Mouse (Mus musculus): ENCODE measurements around the gene Vcpkmt. TPM values are rescaled to one million over a fixed set of nuclear protein-coding genes. Genes with fewer than 3 reads are reported as not detected.
"Not testable (repeated sequence)": the region's sequence is repeated elsewhere in the genome, so short reads cannot be mapped to it uniquely, and the experiment has no call there.

The Vcpkmt gene
- polyA plus RNA-seq (2015; fragmentation: Nextera tagmentation; extraction: Ambion mirVana): 30.7 and 32.1 TPM in 2 replicates

DNA sequence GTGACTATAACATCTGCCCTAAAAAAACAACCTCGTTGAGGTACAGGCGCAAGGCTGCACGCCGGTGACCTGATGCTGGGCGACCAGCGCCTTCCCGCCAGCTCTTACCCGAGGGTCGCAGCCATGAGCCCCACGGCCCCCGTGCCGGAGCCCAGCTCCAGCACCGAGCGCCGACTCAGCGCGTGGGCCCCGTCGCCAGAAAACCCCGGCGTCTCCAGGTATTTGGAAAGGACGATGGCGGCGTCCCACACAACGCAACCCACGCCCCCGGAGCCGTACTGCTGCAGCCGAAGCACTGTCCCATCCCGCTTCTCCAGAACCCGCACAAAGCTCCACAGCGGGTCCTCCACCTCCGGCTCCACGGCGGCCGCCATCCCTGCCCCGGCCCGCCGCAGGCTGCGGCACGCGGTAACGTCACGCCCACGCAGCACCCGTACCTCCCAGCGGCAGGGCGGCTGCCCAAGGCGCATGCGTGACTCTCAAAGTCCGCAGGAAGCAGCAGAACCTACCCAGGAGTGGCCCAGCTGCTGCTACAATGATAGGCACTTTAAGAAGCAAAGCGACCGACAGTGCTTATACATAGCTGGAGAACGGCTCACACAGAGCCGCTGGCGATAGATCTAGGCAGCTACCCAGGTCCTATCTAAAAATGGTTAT, at the start of gene Vcpkmt:
TSS of gene Vcpkmt (minus strand) at position 416 of the 657 bp plus-strand sequence.
- Histone ChIP-seq H3K4me3 (peak within 1 kb of the TSS; percentile 77), H3K4me1 (peaks cover 21% of the 10 kb centered on the region), H3K27ac (replicated peaks) (peak within 1 kb of the TSS; percentile 73), H3K4me2 (replicated peaks) (peak within 1 kb of the TSS; percentile 60), H3K27me3 (no peaks in the 10 kb centered on the region), H3K9me3 (no peaks in the 10 kb centered on the region), H3K36me3 (peaks cover 32% of the 10 kb centered on the region), H3K9ac (replicated peaks) (peak within 1 kb of the TSS; percentile 71)
- WGBS: under 1% methylated on average over 56 of the region's 56 CpGs
- ATAC-seq (replicated peaks): peak; percentile 99

- not testable (repeated sequence) for H3K4me2 ChIP-seq (replicated peaks); H3K9ac ChIP-seq (replicated peaks); H3K27me3 ChIP-seq; ATAC-seq (replicated peaks); H3K4me1 ChIP-seq; H3K27ac ChIP-seq (replicated peaks); H3K4me3 ChIP-seq; H3K9me3 ChIP-seq
- 95% methylated on average over 5 of the region's 5 CpGs for WGBS
- H3K36me3 ChIP-seq: peaks cover 26% of the 10 kb centered on the region
Observed at GRCm38 (mm10) chr12:69618590-69618989, 35.8 kb upstream of the Vcpkmt start.

DNA sequence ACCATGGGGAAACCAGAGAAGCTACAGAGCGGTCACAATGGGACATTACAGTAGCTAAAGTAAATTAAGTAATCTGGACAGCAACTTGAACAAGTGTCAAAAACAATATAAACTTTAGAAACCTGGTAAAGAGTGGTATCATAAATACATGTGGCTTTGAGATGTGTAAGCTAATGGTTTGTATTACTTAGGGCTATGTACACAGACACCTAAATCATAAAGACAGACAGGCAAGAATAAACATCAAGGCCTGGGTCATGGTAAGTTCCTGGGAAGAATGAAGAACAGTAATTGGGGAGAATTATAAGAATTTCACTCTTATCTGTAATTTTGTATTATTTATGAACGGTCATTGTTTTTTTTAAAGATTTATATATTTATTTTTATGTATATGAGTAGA, 21.5 kb upstream of the Vcpkmt start:
- Histone ChIP-seq H3K9ac (replicated peaks) (no peak overlapping the region), H3K4me1 (no peaks in the 10 kb centered on the region), H3K4me3 (no peak overlapping the region), H3K27ac (replicated peaks) (no peak overlapping the region), H3K27me3 (no peaks in the 10 kb centered on the region), H3K9me3 (no peaks in the 10 kb centered on the region), H3K36me3 (peaks cover 24% of the 10 kb centered on the region), H3K4me2 (replicated peaks) (no peak overlapping the region)
- 95% methylated on average over 2 of the region's 2 CpGs for WGBS
- ATAC-seq (replicated peaks): no peak

GRCm38 (mm10) chr12:69597446-69597845, 14.6 kb upstream of the Vcpkmt start:
- no peak overlapping the region for H3K9ac ChIP-seq (replicated peaks)
- H3K9me3 ChIP-seq: no peaks in the 10 kb centered on the region
- H3K4me1 ChIP-seq: no peaks in the 10 kb centered on the region
- no peak overlapping the region for H3K4me3 ChIP-seq
- H3K36me3 ChIP-seq: peaks cover 14% of the 10 kb centered on the region; the same call in 1 of the 2 replicates
- H3K4me2 ChIP-seq (replicated peaks): no peak overlapping the region
- 80% methylated on average over 4 of the region's 4 CpGs for WGBS
- no peak for ATAC-seq (replicated peaks)
- H3K27me3 ChIP-seq: no peaks in the 10 kb centered on the region
- H3K27ac ChIP-seq (replicated peaks): no peak overlapping the region

DNA sequence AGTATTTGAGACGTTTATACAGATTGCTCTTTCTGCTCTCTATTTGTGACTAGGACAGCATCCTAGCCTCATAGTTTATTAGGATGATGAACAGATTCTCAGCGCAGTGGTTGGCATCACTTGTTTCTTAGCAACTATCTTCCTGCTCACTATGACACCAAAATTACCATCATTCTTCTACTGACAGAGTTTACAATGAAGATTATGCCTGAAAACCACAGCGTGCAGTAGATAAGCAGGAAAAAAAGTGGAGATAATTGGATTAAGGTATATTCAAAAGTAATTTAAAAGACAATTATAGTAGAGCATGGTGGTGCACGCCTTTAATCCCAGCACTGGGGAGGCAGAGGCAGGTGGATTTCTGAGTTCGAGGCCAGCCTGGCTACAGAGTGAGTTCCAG, 10.3 kb upstream of the Vcpkmt start:
- H3K27me3 ChIP-seq: no peaks in the 10 kb centered on the region
- H3K9ac ChIP-seq (replicated peaks): no peak overlapping the region
- 88% methylated on average over 5 of the region's 5 CpGs for WGBS
- H3K27ac ChIP-seq (replicated peaks): no peak overlapping the region
- no peak overlapping the region for H3K4me3 ChIP-seq
- ATAC-seq (replicated peaks): no peak
- no peak overlapping the region for H3K4me2 ChIP-seq (replicated peaks)
- no peaks in the 10 kb centered on the region for H3K4me1 ChIP-seq
- H3K36me3 ChIP-seq: peaks cover 25% of the 10 kb centered on the region; the same call in 1 of the 2 replicates
- no peaks in the 10 kb centered on the region for H3K9me3 ChIP-seq

GRCm38 (mm10) chr12:69583270-69583629, 422 bp upstream of the Vcpkmt start:
- Histone ChIP-seq H3K9me3 (no peaks in the 10 kb centered on the region), H3K4me2 (replicated peaks) (peak overlapping the region; percentile 60), H3K27me3 (no peaks in the 10 kb centered on the region), H3K9ac (replicated peaks) (peak overlapping the region; percentile 71), H3K4me3 (peak overlapping the region; percentile 77), H3K27ac (replicated peaks) (peak overlapping the region; percentile 73), H3K4me1 (peaks cover 21% of the 10 kb centered on the region), H3K36me3 (peaks cover 26% of the 10 kb centered on the region)
- WGBS: 36% methylated on average over 5 of the region's 5 CpGs
- peak; percentile 38 for ATAC-seq (replicated peaks)

DNA sequence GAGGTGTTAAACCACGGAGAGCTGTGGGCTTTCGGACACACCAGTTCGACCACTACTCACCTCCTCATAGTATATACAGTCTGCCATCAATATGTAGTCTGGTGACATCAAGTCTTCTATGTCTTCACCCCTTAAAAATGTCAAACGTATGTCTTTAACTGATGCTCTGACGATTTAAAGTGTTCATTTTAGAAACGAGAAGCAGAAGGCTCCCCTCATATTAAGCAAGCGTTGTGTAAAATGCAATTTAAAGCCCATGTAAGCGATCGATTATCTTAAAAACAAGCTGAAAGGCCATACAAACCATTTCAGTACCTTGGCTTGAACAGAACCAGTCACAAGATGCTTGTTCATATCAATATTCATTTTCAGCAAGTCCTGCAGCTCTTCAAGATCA, 614 bp downstream of the Vcpkmt start:
- Histone ChIP-seq H3K4me2 (replicated peaks) (peak overlapping the region; percentile 60), H3K36me3 (peaks cover 34% of the 10 kb centered on the region), H3K27ac (replicated peaks) (peak overlapping the region; percentile 73), H3K27me3 (no peaks in the 10 kb centered on the region), H3K4me1 (peaks cover 21% of the 10 kb centered on the region), H3K4me3 (peak overlapping the region; percentile 77), H3K9me3 (no peaks in the 10 kb centered on the region), H3K9ac (replicated peaks) (peak overlapping the region; percentile 71)
- ATAC-seq (replicated peaks): no peak
- 28% methylated on average over 9 of the region's 9 CpGs for WGBS

- Histone ChIP-seq H3K4me1 (peaks cover 23% of the 10 kb centered on the region), H3K4me2 (replicated peaks) (no peak overlapping the region), H3K4me3 (no peak overlapping the region), H3K27me3 (no peaks in the 10 kb centered on the region), H3K9ac (replicated peaks) (no peak overlapping the region), H3K27ac (replicated peaks) (no peak overlapping the region), H3K9me3 (no peaks in the 10 kb centered on the region), H3K36me3 (peaks cover 31% of the 10 kb centered on the region)
- WGBS: 96% methylated on average over 5 of the region's 5 CpGs
- ATAC-seq (replicated peaks): no peak
Observed at GRCm38 (mm10) chr12:69579623-69580022, 3.2 kb downstream of the Vcpkmt start.

DNA sequence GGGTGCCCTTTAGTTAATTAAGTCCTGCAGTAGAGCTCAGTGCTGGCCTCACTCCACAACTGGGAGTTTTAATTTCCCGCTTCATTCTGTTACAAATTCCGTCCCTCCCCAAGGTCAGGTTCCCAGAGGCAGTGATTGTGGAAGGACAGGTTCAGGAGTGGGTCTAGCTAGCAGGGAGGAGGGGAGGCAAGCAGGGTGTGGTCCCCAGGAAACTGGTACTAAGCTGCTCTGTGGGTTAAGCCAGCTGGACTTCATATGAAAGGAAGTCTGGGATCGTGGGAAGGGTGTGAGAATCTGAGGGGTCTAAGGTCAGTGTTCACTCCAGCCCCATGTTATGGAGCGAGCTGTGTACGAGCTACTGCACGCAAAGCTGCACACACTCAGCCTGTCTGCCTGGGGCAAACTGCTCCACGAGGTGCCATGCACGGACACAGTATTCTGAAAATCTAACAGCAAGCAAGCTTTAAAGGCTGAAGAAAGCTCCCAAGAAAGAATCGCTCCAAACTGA, 6.7 kb downstream of the Vcpkmt start:
- no peak overlapping the region for H3K4me2 ChIP-seq (replicated peaks)
- H3K36me3 ChIP-seq: peaks cover 31% of the 10 kb centered on the region
- H3K9ac ChIP-seq (replicated peaks): no peak overlapping the region
- H3K4me3 ChIP-seq: no peak overlapping the region
- no peaks in the 10 kb centered on the region for H3K27me3 ChIP-seq
- H3K9me3 ChIP-seq: no peaks in the 10 kb centered on the region
- ATAC-seq (replicated peaks): no peak
- 86% methylated on average over 9 of the region's 9 CpGs for WGBS
- H3K27ac ChIP-seq (replicated peaks): no peak overlapping the region
- H3K4me1 ChIP-seq: peaks cover 12% of the 10 kb centered on the region

GRCm38 (mm10) chr12:69573916-69574881, 8.6 kb downstream of the Vcpkmt start:
- Histone ChIP-seq H3K4me3 (peak overlapping the region; percentile 28), H3K27me3 (no peaks in the 10 kb centered on the region), H3K4me1 (peaks cover 6% of the 10 kb centered on the region; the same call in 1 of the 2 replicates), H3K9ac (replicated peaks) (no peak overlapping the region), H3K9me3 (no peaks in the 10 kb centered on the region), H3K27ac (replicated peaks) (no peak overlapping the region), H3K4me2 (replicated peaks) (peak overlapping the region; percentile 46), H3K36me3 (peaks cover 26% of the 10 kb centered on the region)
- WGBS: 22% methylated on average over 17 of the region's 17 CpGs
- peak; percentile 67 for ATAC-seq (replicated peaks)

DNA sequence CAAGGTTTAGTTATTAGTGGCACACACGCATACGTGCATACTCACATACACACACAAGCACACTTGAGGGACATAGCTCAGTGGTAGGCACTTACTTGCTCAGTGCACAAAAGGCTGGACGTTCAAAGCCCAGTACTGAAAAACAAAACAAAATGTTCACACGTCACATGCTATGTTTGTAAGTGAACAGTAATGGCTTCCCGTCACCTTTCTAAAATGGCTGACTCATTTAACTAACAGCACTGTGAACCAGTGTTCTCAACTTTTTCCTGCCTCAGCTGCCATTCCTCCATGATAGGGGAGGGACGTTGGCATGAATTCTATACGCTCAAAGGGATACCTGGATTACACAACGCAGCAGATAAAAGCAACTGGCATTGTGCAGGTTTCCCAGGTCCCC, 9.6 kb downstream of the Vcpkmt start:
- no peak overlapping the region for H3K4me2 ChIP-seq (replicated peaks)
- H3K27ac ChIP-seq (replicated peaks): no peak overlapping the region
- peaks cover 20% of the 10 kb centered on the region for H3K36me3 ChIP-seq
- H3K4me1 ChIP-seq: peaks cover 6% of the 10 kb centered on the region; the same call in 1 of the 2 replicates
- no peak overlapping the region for H3K4me3 ChIP-seq
- ATAC-seq (replicated peaks): no peak
- H3K9me3 ChIP-seq: no peaks in the 10 kb centered on the region
- H3K27me3 ChIP-seq: no peaks in the 10 kb centered on the region
- WGBS: 89% methylated on average over 8 of the region's 8 CpGs
- no peak overlapping the region for H3K9ac ChIP-seq (replicated peaks)

DNA sequence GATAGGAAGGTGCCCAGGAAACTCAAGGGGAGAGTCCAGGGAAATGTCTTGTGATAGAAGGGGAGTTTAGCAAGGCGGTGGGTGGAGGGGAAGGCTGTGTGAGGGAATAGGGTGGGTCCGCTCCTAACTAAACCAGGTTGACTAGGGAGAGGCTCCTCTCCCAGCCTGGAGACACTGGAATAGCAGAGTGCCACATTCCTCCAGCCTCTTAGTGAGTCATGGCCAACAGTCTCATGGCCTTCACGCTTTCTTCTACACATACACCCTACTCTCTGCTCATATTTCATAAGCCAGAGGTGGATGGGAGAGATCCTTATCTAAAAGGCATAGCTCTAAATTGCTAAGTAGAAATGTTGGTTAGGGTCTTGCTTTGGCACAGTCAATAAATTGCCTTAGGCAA, 12.9 kb downstream of the Vcpkmt start:
- peaks cover 6% of the 10 kb centered on the region; the same call in 1 of the 2 replicates for H3K4me1 ChIP-seq
- H3K9me3 ChIP-seq: no peaks in the 10 kb centered on the region
- no peak overlapping the region for H3K4me2 ChIP-seq (replicated peaks)
- H3K9ac ChIP-seq (replicated peaks): no peak overlapping the region
- no peaks in the 10 kb centered on the region for H3K36me3 ChIP-seq
- H3K27me3 ChIP-seq: no peaks in the 10 kb centered on the region
- no peak for ATAC-seq (replicated peaks)
- 91% methylated on average over 3 of the region's 3 CpGs for WGBS
- H3K4me3 ChIP-seq: no peak overlapping the region
- no peak overlapping the region for H3K27ac ChIP-seq (replicated peaks)
